Mouse (Mus musculus): ENCODE data around the gene Prkn. TPM values are rescaled to one million over a fixed set of nuclear protein-coding genes. Genes with fewer than 3 reads are reported as not detected.

Prkn gene
- polyA plus RNA-seq, 1 experiment, result 0.58 TPM

DNA sequence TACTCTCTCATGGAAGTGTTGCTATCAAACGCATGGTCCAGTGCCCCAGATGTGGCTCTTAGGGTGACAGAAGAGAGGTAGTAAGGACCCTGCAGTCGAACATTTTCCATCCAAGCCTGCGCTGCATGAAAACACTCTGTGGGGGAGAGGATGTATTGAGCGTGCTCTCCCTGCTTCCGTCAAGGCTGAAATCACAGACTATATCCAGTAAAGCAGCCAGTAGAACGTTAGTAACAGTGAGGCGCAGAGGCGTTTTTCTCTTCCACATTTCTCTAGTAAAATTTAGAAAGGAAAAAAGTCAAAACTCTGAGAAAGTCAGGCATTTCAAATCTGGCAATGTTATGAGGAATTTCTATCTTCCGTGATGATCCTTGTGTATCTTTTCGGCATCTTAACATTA is 897.7 kb downstream of the Prkn start:
- no peak for TF ChIP-seq POLR2A (IDR thresholded peaks at IDR 0.05; ENCODE audit: low read depth, low read length)
- no peak for TF ChIP-seq CTCF (IDR thresholded peaks at IDR 0.05; ENCODE audit: extremely low read depth, insufficient read length, insufficient replicate concordance, low read depth, low read length)
- no peaks in the 10 kb centered on the region for H3K36me3 ChIP-seq (ENCODE audit: control insufficient read depth, insufficient read depth, low read length)
- no peaks in the 10 kb centered on the region for H3K4me1 ChIP-seq (ENCODE audit: control insufficient read depth, insufficient read depth, insufficient read length, low read length)
- H3K27me3 ChIP-seq (ENCODE audit: control insufficient read depth, insufficient read depth, low read length), result no peaks in the 10 kb centered on the region
- no peak overlapping the region for H3K4me3 ChIP-seq (ENCODE audit: low read depth, low read length)
- H3K27ac ChIP-seq (ENCODE audit: insufficient read depth, low read depth, low read length), result no peak overlapping the region
- 91% methylated on average over 10 of the region's 10 CpGs for WGBS

DNA sequence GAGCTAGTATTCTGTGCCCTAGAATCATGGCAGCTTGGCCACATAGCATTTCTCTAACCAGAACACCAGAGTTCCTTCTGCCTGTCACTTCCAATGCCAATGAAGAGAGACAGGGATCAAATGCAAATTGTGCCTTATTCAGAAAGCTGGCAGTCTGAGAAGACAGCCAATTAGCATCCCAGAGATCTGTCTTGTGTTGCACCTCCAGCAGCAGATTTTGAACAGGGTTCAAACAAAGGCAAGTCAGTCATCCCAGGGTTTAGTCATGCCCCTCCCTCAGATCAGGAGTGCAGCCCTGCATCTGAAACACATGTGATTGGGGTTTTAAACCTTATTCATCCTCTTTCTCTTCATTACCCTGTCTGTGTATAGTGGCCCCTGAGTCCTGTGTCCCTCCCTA is 900.5 kb downstream of the Prkn start:
- no peak overlapping the region for H3K4me3 ChIP-seq (ENCODE audit: low read depth, low read length)

DNA sequence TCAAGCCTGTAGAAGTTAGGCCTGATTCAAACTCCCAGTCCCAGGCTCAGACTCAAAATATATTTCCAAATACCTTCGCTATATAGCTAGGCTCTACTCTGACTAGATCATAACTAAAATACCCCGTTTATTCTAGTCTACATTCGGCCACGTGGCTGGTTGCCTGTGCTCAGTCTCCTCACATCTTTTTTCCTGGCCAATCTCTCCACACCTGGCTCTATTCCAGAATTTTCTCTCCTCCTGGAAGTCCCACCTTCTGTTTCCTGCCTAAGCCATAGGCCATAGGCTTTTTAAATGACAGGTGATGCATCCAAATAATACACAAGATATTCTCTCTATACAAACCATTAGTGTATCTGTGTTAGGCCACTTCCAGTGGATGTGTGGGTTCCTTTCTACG is 901.0 kb downstream of the Prkn start:
- TF ChIP-seq POLR2A (IDR thresholded peaks at IDR 0.05; ENCODE audit: low read depth, low read length) (no peak), CTCF (IDR thresholded peaks at IDR 0.05; ENCODE audit: extremely low read depth, insufficient read length, insufficient replicate concordance, low read depth, low read length) (no peak)
- H3K4me1 ChIP-seq (ENCODE audit: control insufficient read depth, insufficient read depth, insufficient read length, low read length), result no peaks in the 10 kb centered on the region
- no peak overlapping the region for H3K4me3 ChIP-seq (ENCODE audit: low read depth, low read length)
- H3K36me3 ChIP-seq (ENCODE audit: control insufficient read depth, insufficient read depth, low read length), result no peaks in the 10 kb centered on the region
- 84% methylated on average over 5 of the region's 5 CpGs for WGBS
- no peaks in the 10 kb centered on the region for H3K27me3 ChIP-seq (ENCODE audit: control insufficient read depth, insufficient read depth, low read length)
- no peak overlapping the region for H3K27ac ChIP-seq (ENCODE audit: insufficient read depth, low read depth, low read length)

More for the DNA sequence above, 900.5 kb downstream of the Prkn start:
- H3K36me3 ChIP-seq (ENCODE audit: control insufficient read depth, insufficient read depth, low read length), result no peaks in the 10 kb centered on the region
- H3K27ac ChIP-seq (ENCODE audit: insufficient read depth, low read depth, low read length), result no peak overlapping the region
- H3K4me1 ChIP-seq (ENCODE audit: control insufficient read depth, insufficient read depth, insufficient read length, low read length), result no peaks in the 10 kb centered on the region
- no peaks in the 10 kb centered on the region for H3K27me3 ChIP-seq (ENCODE audit: control insufficient read depth, insufficient read depth, low read length)
- no peak for TF ChIP-seq CTCF (IDR thresholded peaks at IDR 0.05; ENCODE audit: extremely low read depth, insufficient read length, insufficient replicate concordance, low read depth, low read length)
- TF ChIP-seq POLR2A (IDR thresholded peaks at IDR 0.05; ENCODE audit: low read depth, low read length), result no peak

DNA sequence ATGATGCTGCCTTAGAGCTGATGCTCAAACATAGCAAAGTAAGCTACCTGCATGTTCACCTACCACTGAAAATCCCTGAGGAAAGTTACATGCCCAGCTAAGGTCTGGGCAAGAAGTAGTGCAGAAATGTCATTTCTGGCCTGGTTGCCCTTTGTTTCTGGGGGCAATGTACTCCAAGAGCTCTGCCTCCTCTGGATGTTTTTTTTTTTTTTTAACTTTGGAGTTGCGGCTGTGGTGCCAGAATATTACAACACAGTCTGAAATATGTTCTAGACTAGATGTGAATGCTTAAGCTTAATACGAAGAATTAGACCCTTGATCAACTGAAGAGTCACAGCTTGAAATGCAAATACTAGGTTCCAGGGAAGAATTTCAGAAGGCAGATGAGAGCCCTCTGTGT is 911.1 kb downstream of the Prkn start:
- TF ChIP-seq POLR2A (IDR thresholded peaks at IDR 0.05; ENCODE audit: low read depth, low read length) (no peak), CTCF (IDR thresholded peaks at IDR 0.05; ENCODE audit: extremely low read depth, insufficient read length, insufficient replicate concordance, low read depth, low read length) (no peak)
- no peaks in the 10 kb centered on the region for H3K27me3 ChIP-seq (ENCODE audit: control insufficient read depth, insufficient read depth, low read length)
- H3K36me3 ChIP-seq (ENCODE audit: control insufficient read depth, insufficient read depth, low read length), result no peaks in the 10 kb centered on the region
- no peak overlapping the region for H3K27ac ChIP-seq (ENCODE audit: insufficient read depth, low read depth, low read length)
- WGBS, result 92% methylated on average over 2 of the region's 2 CpGs
- no peaks in the 10 kb centered on the region for H3K4me1 ChIP-seq (ENCODE audit: control insufficient read depth, insufficient read depth, insufficient read length, low read length)
- H3K4me3 ChIP-seq (ENCODE audit: low read depth, low read length), result no peak overlapping the region

DNA sequence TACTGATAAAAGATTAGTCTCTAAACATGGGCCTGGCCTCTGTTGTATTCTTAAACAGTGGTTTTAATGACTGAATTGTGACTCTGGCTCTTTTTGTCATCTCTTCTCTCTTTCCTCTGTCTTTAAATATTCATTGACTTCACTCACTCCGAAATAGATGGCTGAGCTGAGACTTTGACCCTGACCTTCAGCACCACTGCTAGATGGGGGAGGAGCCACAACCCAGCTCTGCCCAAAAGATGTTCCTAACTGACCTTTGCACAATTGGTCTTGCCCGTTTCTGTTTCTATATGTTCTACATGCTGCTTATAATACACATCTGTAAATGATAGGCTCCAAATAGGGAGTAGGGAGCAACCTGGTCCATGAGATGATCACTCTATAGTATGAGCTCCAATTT is 912.5 kb downstream of the Prkn start:
- WGBS, result 31% methylated on average over 2 of the region's 2 CpGs
- no peaks in the 10 kb centered on the region for H3K27me3 ChIP-seq (ENCODE audit: control insufficient read depth, insufficient read depth, low read length)

DNA sequence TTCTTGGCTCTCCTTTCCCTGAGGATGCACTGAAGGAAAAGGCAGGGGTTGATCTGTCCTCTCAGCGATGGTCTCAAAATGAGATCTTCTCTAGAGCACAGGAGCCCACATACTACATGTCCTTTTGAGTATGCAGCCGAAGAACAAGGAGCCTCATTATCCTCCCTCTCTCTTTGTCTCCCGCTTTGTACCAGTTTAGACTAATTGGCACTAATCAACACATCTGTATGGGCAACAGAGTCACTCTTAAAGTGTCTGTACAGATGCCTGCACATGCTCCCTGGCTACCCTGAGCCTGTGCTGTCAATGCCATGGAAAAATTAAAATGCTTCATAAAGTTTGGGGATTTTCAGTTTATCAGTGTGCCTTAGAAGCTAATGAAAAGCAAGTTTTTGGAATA is 924.9 kb downstream of the Prkn start:
- no peaks in the 10 kb centered on the region for H3K27me3 ChIP-seq (ENCODE audit: control insufficient read depth, insufficient read depth, low read length)
- 80% methylated on average over 3 of the region's 3 CpGs for WGBS
- no peaks in the 10 kb centered on the region for H3K4me1 ChIP-seq (ENCODE audit: control insufficient read depth, insufficient read depth, insufficient read length, low read length)
- H3K4me3 ChIP-seq (ENCODE audit: low read depth, low read length), result no peak overlapping the region
- no peak overlapping the region for H3K27ac ChIP-seq (ENCODE audit: insufficient read depth, low read depth, low read length)
- H3K36me3 ChIP-seq (ENCODE audit: control insufficient read depth, insufficient read depth, low read length), result no peaks in the 10 kb centered on the region
- TF ChIP-seq CTCF (IDR thresholded peaks at IDR 0.05; ENCODE audit: extremely low read depth, insufficient read length, insufficient replicate concordance, low read depth, low read length), result no peak
- no peak for TF ChIP-seq POLR2A (IDR thresholded peaks at IDR 0.05; ENCODE audit: low read depth, low read length)

More for the DNA sequence above, 912.5 kb downstream of the Prkn start:
- Histone ChIP-seq H3K36me3 (ENCODE audit: control insufficient read depth, insufficient read depth, low read length) (no peaks in the 10 kb centered on the region), H3K27ac (ENCODE audit: insufficient read depth, low read depth, low read length) (no peak overlapping the region), H3K4me3 (ENCODE audit: low read depth, low read length) (no peak overlapping the region), H3K4me1 (ENCODE audit: control insufficient read depth, insufficient read depth, insufficient read length, low read length) (no peaks in the 10 kb centered on the region)
- no peak for TF ChIP-seq CTCF (IDR thresholded peaks at IDR 0.05; ENCODE audit: extremely low read depth, insufficient read length, insufficient replicate concordance, low read depth, low read length)
- TF ChIP-seq POLR2A (IDR thresholded peaks at IDR 0.05; ENCODE audit: low read depth, low read length), result no peak

DNA sequence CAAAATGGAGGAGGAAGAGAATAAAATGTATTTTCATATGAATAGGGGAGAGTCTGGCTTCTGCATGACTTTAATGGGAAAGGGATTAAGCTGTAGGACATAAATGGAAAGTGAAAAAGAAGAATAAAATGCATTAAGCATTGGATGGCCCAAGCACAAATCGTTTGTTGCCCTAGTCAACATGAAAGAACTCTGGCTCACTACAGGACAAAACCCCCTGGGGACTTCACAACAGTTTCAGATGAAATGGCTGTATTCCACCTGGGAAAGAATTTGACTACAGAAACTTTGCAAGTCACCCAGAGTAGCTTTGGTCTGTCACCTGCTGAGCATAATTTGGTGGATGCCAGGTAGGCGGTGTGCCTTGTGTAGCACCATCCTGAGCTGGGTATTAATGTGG is 925.4 kb downstream of the Prkn start:
- Histone ChIP-seq H3K4me1 (ENCODE audit: control insufficient read depth, insufficient read depth, insufficient read length, low read length) (no peaks in the 10 kb centered on the region), H3K36me3 (ENCODE audit: control insufficient read depth, insufficient read depth, low read length) (no peaks in the 10 kb centered on the region), H3K27me3 (ENCODE audit: control insufficient read depth, insufficient read depth, low read length) (no peaks in the 10 kb centered on the region), H3K27ac (ENCODE audit: insufficient read depth, low read depth, low read length) (no peak overlapping the region), H3K4me3 (ENCODE audit: low read depth, low read length) (no peak overlapping the region)
- TF ChIP-seq POLR2A (IDR thresholded peaks at IDR 0.05; ENCODE audit: low read depth, low read length), result no peak
- TF ChIP-seq CTCF (IDR thresholded peaks at IDR 0.05; ENCODE audit: extremely low read depth, insufficient read length, insufficient replicate concordance, low read depth, low read length), result no peak
- WGBS, result 61% methylated on average over 2 of the region's 2 CpGs

DNA sequence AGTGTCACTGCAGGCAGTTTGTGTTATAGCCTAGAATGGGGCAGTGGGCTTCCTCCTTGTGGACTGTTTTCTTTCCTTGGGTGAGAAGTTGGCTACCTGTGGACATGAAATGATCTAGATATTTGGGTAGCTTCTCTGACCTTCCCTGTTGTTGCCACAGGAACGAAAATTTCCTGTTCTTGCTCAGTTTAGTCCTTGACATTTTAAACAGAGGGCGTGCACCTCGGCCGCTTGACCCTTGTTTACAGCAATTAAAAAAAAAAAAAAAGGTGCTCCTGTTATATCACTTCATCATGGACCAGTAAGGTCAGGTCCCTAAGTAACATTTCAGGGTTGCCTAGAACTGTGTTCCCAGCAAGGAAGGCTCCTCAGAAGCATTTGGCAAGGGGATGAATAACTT is 927.1 kb downstream of the Prkn start:
- Histone ChIP-seq H3K36me3 (ENCODE audit: control insufficient read depth, insufficient read depth, low read length) (no peaks in the 10 kb centered on the region), H3K27ac (ENCODE audit: insufficient read depth, low read depth, low read length) (no peak overlapping the region), H3K4me3 (ENCODE audit: low read depth, low read length) (no peak overlapping the region), H3K27me3 (ENCODE audit: control insufficient read depth, insufficient read depth, low read length) (no peaks in the 10 kb centered on the region), H3K4me1 (ENCODE audit: control insufficient read depth, insufficient read depth, insufficient read length, low read length) (no peaks in the 10 kb centered on the region)
- TF ChIP-seq POLR2A (IDR thresholded peaks at IDR 0.05; ENCODE audit: low read depth, low read length) (no peak), CTCF (IDR thresholded peaks at IDR 0.05; ENCODE audit: extremely low read depth, insufficient read length, insufficient replicate concordance, low read depth, low read length) (no peak)
- WGBS, result 63% methylated on average over 4 of the region's 4 CpGs

Measured in small intestine, adult 2 months (tissue).